Mouse (Mus musculus) liver, embryonic 12.5 days (tissue): Measurements from ENCODE around the gene Sephs2. TPM values are rescaled to one million over a fixed set of nuclear protein-coding genes. Genes with fewer than 3 reads are reported as not detected.

Source experiments
- ATAC-seq: fragments of 200-750 bp; cut with Nextera tagmentation; 2 replicates; pipeline ENCODE4 v1.8.0; 2017; ENCODE audit warnings: moderate number of reproducible peaks, mild to moderate bottlenecking, moderate library complexity
- H3K27ac ChIP-seq: fragments of 300-500 bp; sonication (generic); 2 replicates; pipeline ENCODE4 v1.5.1; 2016; ENCODE audit warnings: mild to moderate bottlenecking
- H3K27me3 ChIP-seq: fragments of 300-500 bp; sonication (generic); replicated peaks from 2 replicates; pipeline ENCODE4 v1.6.1; 2016; ENCODE audit warnings: mild to moderate bottlenecking, moderate library complexity
- H3K36me3 ChIP-seq: fragments of 300-500 bp; sonication (generic); 2 replicates; pipeline ENCODE4 v1.6.1; 2016; ENCODE audit warnings: mild to moderate bottlenecking, moderate library complexity
- H3K4me1 ChIP-seq: fragments of 300-500 bp; sonication (generic); 2 replicates; pipeline ENCODE4 v1.6.1; 2016
- H3K4me2 ChIP-seq: fragments of 300-500 bp; sonication (generic); 2 replicates; pipeline ENCODE4 v1.6.1; 2016; ENCODE audit warnings: mild to moderate bottlenecking, moderate library complexity
- H3K4me3 ChIP-seq: fragments of 300-500 bp; sonication (generic); 2 replicates; pipeline ENCODE4 v1.5.1; 2016; ENCODE audit warnings: mild to moderate bottlenecking, moderate library complexity
- H3K9ac ChIP-seq: fragments of 300-500 bp; sonication (generic); 2 replicates; pipeline ENCODE4 v1.6.1; 2016; ENCODE audit warnings: mild to moderate bottlenecking, moderate library complexity
- H3K9me3 ChIP-seq: fragments of 300-500 bp; sonication (generic); replicated peaks from 2 replicates; pipeline ENCODE4 v1.6.1; 2016; ENCODE audit warnings: mild to moderate bottlenecking, moderate library complexity
- WGBS: fragments of 180-500 bp; shearing (Covaris S2); methylation state at CpG from one replicate; pipeline ENCODE4 v1.1.7; 2016; ENCODE audit not compliant: insufficient replicate concordance; 5-methylcytosine and 5-hydroxymethylcytosine counted together
- polyA plus RNA-seq: library from polyadenylated mRNA; unstranded; fragments of >200 nt; fragmentation: Nextera tagmentation; extraction: Ambion mirVana; gene quantifications from 2 replicates; pipeline ENCODE4 v1.2.1, GENCODE M21; 2016

The Sephs2 gene
- polyA plus RNA-seq, 1 experiment from 2014 or later, result 170 TPM

GRCm38 (mm10) chr7:127289306-127289705 lies 15.5 kb upstream of the Sephs2 start:
- Histone ChIP-seq H3K4me2 (no peak overlapping the region), H3K9me3 (no peaks in the 10 kb centered on the region), H3K4me1 (peaks cover 22% of the 10 kb centered on the region), H3K4me3 (no peak overlapping the region), H3K9ac (no peak overlapping the region), H3K27me3 (no peaks in the 10 kb centered on the region), H3K27ac (no peak overlapping the region), H3K36me3 (no peaks in the 10 kb centered on the region; the same call in 1 of the 2 replicates)
- ATAC-seq, result no peak
- WGBS, result 40% methylated on average over 2 of the region's 2 CpGs

- no peaks in the 10 kb centered on the region; the same call in 1 of the 2 replicates for H3K36me3 ChIP-seq
- 47% methylated on average over 1 of the region's 1 CpGs for WGBS
- ATAC-seq, result no peak
Observed at GRCm38 (mm10) chr7:127287940-127288339, 14.1 kb upstream of the Sephs2 start.

DNA sequence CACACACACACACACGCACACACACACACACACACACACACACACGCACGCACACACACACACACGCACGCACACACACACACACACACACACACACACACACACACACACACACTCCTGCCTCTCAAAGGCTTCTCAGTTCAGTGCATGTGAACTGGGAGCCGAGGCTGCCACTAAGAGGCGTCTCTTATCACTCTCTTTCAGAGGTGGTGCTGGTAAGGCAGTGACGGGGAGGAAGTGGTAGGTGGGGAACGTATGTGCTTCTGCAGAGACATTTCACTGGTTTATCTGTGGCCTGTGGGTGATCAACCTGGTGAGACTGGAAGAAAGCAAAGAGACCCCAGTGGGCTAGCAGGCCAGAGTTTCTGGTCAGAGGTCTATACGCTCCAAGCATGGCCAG lies 11.3 kb upstream of the Sephs2 start:
- H3K4me1 ChIP-seq, result peaks cover 38% of the 10 kb centered on the region
- H3K9ac ChIP-seq, result peak overlapping the region; percentile 39; the same call in 1 of the 2 replicates
- H3K36me3 ChIP-seq, result no peaks in the 10 kb centered on the region; the same call in 1 of the 2 replicates
- peak overlapping the region; percentile 29; the same call in 1 of the 2 replicates for H3K4me2 ChIP-seq
- H3K4me3 ChIP-seq, result no peak overlapping the region
- H3K9me3 ChIP-seq, result no peaks in the 10 kb centered on the region
- no peaks in the 10 kb centered on the region for H3K27me3 ChIP-seq
- 20% methylated on average over 9 of the region's 10 CpGs for WGBS
- ATAC-seq, result peak; percentile 84
- H3K27ac ChIP-seq, result peak overlapping the region; percentile 45; the same call in 1 of the 2 replicates

More at GRCm38 (mm10) chr7:127287940-127288339, 14.1 kb upstream of the Sephs2 start:
- no peaks in the 10 kb centered on the region for H3K27me3 ChIP-seq
- no peak overlapping the region for H3K27ac ChIP-seq
- no peaks in the 10 kb centered on the region for H3K9me3 ChIP-seq
- no peak overlapping the region for H3K4me3 ChIP-seq
- no peak overlapping the region for H3K9ac ChIP-seq
- H3K4me2 ChIP-seq, result no peak overlapping the region
- peaks cover 27% of the 10 kb centered on the region for H3K4me1 ChIP-seq

GRCm38 (mm10) chr7:127282190-127282589 lies 8.3 kb upstream of the Sephs2 start:
- no peak overlapping the region for H3K27ac ChIP-seq
- H3K36me3 ChIP-seq, result no peaks in the 10 kb centered on the region
- H3K4me3 ChIP-seq, result no peak overlapping the region
- 61% methylated on average over 2 of the region's 2 CpGs for WGBS
- ATAC-seq, result no peak
- no peak overlapping the region for H3K4me2 ChIP-seq
- no peaks in the 10 kb centered on the region for H3K27me3 ChIP-seq
- H3K4me1 ChIP-seq, result peaks cover 58% of the 10 kb centered on the region
- no peak overlapping the region for H3K9ac ChIP-seq
- no peaks in the 10 kb centered on the region for H3K9me3 ChIP-seq

DNA sequence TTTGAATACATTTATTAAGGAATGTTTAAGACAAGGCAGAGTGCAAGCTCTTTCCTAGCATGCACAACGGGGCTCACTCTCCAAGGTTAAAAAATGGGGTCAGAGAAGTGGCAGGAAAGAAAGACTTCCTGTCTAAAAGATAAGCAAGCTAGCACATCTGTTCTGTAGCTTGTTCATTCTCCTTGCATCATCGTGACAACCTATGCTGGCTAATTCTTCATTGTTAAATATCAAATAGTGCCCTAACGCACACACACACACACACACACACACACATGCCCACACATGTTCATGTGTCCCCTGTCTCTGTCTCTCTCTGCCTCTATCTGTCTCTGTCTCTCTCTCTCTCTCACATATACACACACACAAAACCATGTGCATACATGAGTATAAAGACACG lies 7.3 kb upstream of the Sephs2 start:
- ATAC-seq, result no peak
- WGBS, result 9% methylated on average over 4 of the region's 4 CpGs
- Histone ChIP-seq H3K4me1 (peaks cover 56% of the 10 kb centered on the region), H3K27me3 (no peaks in the 10 kb centered on the region), H3K9me3 (no peaks in the 10 kb centered on the region), H3K27ac (no peak overlapping the region), H3K36me3 (no peaks in the 10 kb centered on the region), H3K4me3 (no peak overlapping the region), H3K4me2 (no peak overlapping the region), H3K9ac (no peak overlapping the region; the same call in 1 of the 2 replicates)

- Histone ChIP-seq H3K36me3 (no peaks in the 10 kb centered on the region), H3K27ac (no peak overlapping the region; the same call in 1 of the 2 replicates), H3K9me3 (no peaks in the 10 kb centered on the region), H3K27me3 (no peaks in the 10 kb centered on the region), H3K4me3 (no peak overlapping the region), H3K9ac (no peak overlapping the region), H3K4me2 (no peak overlapping the region), H3K4me1 (peaks cover 48% of the 10 kb centered on the region)
- WGBS, result 64% methylated on average over 3 of the region's 3 CpGs
- ATAC-seq, result no peak
Observed at GRCm38 (mm10) chr7:127280092-127280491, 6.2 kb upstream of the Sephs2 start.

DNA sequence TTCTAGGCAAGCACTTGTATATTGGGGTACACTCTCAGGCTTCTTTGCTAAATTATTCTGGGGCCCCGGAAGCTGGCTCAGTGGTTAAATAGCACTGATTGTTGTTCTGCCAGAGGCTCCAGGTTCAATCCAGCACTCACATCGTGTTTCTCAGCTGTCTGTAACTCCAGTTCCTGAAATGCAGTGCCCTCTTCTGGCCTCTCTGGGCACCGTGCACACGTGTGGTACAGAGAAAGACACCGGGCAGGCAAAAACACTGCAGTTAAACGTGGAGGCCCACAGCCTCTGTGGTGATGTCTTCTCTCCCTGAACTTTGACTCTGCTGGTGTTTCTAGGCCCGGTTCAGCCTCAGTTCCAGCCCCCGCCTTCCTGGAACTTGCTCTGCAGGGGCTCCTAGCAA lies 4.5 kb upstream of the Sephs2 start:
- Histone ChIP-seq H3K9me3 (no peaks in the 10 kb centered on the region), H3K9ac (no peak overlapping the region), H3K36me3 (no peaks in the 10 kb centered on the region), H3K27ac (peak overlapping the region; percentile 16; the same call in 1 of the 2 replicates), H3K4me1 (peaks cover 49% of the 10 kb centered on the region), H3K27me3 (no peaks in the 10 kb centered on the region), H3K4me2 (peak overlapping the region; percentile 19; the same call in 1 of the 2 replicates), H3K4me3 (no peak overlapping the region)
- no peak; the same call in 1 of the 2 replicates for ATAC-seq
- WGBS, result 16% methylated on average over 8 of the region's 8 CpGs

DNA sequence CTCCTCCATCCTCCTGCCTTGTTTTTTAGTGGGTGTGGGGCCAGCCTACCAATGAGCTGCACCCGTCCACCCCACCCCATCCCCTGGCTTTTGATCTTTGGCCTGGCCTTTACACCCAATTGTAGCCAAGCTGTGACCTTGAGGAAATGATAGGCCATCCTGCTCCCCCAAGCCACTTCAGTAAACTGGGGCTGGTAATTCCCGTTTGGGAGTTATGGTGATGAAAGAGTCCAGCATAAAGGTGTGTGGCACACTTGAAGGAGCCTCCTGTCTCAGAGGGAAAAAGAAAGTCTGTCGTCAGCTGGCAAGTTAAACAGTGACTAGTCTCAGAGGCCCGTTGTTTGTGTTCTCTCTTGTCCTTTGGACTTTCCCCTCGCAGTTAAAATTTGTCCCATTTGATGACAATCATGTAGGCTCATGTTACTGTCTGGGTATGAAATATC lies 2.7 kb upstream of the Sephs2 start:
- Histone ChIP-seq H3K4me3 (no peak overlapping the region), H3K4me2 (no peak overlapping the region), H3K9me3 (no peaks in the 10 kb centered on the region), H3K27me3 (no peaks in the 10 kb centered on the region), H3K27ac (peak overlapping the region; percentile 59; the same call in 1 of the 2 replicates), H3K9ac (no peak overlapping the region), H3K36me3 (peaks cover 13% of the 10 kb centered on the region), H3K4me1 (peaks cover 65% of the 10 kb centered on the region)
- no peak for ATAC-seq
- 64% methylated on average over 5 of the region's 5 CpGs for WGBS

DNA sequence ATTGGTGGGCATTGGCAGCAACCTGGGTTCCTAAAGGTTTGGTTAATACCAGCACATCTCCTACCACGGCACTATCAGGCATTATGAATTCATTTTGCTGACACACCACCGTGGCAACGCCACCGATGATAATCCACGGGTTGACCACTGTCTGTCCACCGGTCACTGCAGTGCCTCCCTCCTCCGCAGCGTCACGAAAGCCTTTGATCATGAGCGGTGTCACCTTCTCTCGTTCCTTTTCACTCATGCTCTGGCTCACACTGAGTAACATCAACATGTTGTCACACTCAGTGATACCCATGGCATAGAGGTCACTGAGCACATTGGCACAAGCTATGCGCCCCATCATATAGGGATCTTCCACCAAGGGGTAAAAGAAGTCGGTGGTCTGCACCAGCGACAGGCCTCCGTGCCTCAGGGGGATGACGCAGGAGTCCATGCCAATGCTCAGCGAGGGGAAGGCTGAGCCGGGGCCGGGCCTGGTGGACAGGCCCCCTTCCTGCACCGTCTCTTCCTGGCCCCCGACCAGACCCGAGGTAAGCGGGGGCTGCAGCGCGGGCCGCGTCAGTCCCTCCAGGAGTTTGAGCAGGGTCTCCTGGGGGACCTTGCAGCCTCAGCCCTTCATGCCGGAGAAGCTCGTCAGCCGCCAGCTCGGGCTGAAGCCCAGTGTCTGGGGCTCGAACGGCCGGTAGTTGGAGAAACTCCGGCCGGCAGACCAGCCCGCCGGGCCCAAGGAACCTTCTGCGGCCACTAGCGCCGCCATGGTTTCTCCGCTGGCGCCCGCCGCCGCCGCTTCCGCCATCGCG lies 534 bp downstream of the Sephs2 start:
- peak overlapping the region; percentile 95 for H3K4me2 ChIP-seq
- H3K36me3 ChIP-seq, result peaks cover 44% of the 10 kb centered on the region
- WGBS, result 8% methylated on average over 50 of the region's 50 CpGs
- peak overlapping the region; percentile 96 for H3K4me3 ChIP-seq
- ATAC-seq, result peak; percentile 52
- no peaks in the 10 kb centered on the region for H3K27me3 ChIP-seq
- peaks cover 51% of the 10 kb centered on the region for H3K4me1 ChIP-seq
- H3K27ac ChIP-seq, result peak overlapping the region; percentile 90
- H3K9ac ChIP-seq, result peak overlapping the region; percentile 97
- H3K9me3 ChIP-seq, result peaks cover 5% of the 10 kb centered on the region

DNA sequence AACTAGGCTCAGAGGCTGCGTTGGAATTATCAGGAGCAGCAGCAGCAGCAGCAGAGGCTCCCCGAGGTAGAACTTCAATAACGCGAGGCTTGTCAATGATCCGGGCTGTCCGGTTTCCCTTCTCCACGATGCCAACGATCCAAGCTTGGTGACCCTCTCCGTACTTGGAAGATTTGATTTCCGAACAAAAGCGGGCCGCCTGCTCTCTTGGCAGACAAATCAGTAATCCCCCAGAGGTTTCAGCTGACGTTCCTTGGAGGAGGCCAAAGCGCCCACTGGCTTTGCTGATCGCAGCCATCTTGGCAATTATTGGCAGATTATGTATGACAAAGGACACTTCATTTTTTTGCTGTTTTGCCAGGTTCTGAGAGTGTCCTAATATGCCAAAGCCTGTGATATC lies 1.3 kb downstream of the Sephs2 start:
- peaks cover 45% of the 10 kb centered on the region for H3K4me1 ChIP-seq
- H3K9me3 ChIP-seq, result peaks cover 8% of the 10 kb centered on the region
- H3K27ac ChIP-seq, result peak overlapping the region; percentile 90
- 88% methylated on average over 15 of the region's 15 CpGs for WGBS
- peak overlapping the region; percentile 96 for H3K4me3 ChIP-seq
- H3K27me3 ChIP-seq, result no peaks in the 10 kb centered on the region
- peaks cover 47% of the 10 kb centered on the region for H3K36me3 ChIP-seq
- H3K4me2 ChIP-seq, result peak overlapping the region; percentile 95
- ATAC-seq, result no peak
- peak overlapping the region; percentile 97 for H3K9ac ChIP-seq

GRCm38 (mm10) chr7:127271093-127271492 lies 2.8 kb downstream of the Sephs2 start:
- Histone ChIP-seq H3K36me3 (peaks cover 47% of the 10 kb centered on the region), H3K27ac (0 out of 2 replicates have a peak overlapping the region, but pooled peaks have one; percentile 33), H3K4me3 (0 out of 2 replicates have a peak overlapping the region, but pooled peaks have one; percentile 23), H3K4me2 (peak overlapping the region; percentile 95), H3K4me1 (peaks cover 45% of the 10 kb centered on the region), H3K9ac (no peak overlapping the region; the same call in 1 of the 2 replicates), H3K27me3 (no peaks in the 10 kb centered on the region), H3K9me3 (peaks cover 8% of the 10 kb centered on the region)
- WGBS, result 87% methylated on average over 4 of the region's 4 CpGs
- ATAC-seq, result no peak

DNA sequence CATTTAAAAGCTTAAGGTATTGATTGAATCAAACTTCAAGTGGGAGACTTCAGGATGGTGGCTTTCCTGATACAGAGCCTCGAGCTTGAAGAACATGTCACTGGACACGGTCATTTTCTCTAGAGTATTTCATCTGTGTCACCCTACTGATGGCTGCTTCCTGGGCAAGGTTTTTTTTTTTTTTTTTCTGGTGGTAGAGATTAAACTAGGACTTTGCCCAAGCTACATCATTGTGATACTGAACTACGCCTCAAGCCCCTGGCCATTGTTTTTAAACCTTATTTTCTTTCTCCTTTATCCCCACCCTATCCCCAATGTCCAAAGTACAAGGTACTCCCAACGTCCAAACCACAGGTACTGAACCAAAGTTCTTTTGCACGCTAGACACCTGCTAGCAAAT lies 3.2 kb downstream of the Sephs2 start:
- H3K4me3 ChIP-seq, result no peak overlapping the region
- no peak overlapping the region for H3K9ac ChIP-seq
- WGBS, result 69% methylated on average over 5 of the region's 5 CpGs
- H3K9me3 ChIP-seq, result peaks cover 8% of the 10 kb centered on the region
- peak overlapping the region; percentile 95 for H3K4me2 ChIP-seq
- 0 out of 2 replicates have a peak overlapping the region, but pooled peaks have one; percentile 33 for H3K27ac ChIP-seq
- H3K36me3 ChIP-seq, result peaks cover 47% of the 10 kb centered on the region
- no peak for ATAC-seq
- H3K27me3 ChIP-seq, result no peaks in the 10 kb centered on the region
- peaks cover 45% of the 10 kb centered on the region for H3K4me1 ChIP-seq
